Mouse (Mus musculus) brain, embryonic 14.5 days (tissue): ENCODE measurements around the gene Sorbs1. TPM values are rescaled to one million over a fixed set of nuclear protein-coding genes. Genes with fewer than 3 reads are reported as not detected.
A peak's percentile ranks its signal among the peaks of the same experiment; 100 is the strongest.

ENCODE experiments used
- DNase-seq: peaks from one replicate; pipeline ENCODE4 v3.0.0-alpha.2; 2011; ENCODE audit warnings: low read depth
- CTCF ChIP-seq: fragments of 200-500 bp; IDR thresholded peaks from 2 replicates; pipeline ENCODE4 v1.5.1; 2012; ENCODE audit warnings: inconsistent platforms, mild to moderate bottlenecking, moderate library complexity, borderline replicate concordance; ENCODE audit not compliant: insufficient read depth, insufficient read length; ENCODE audit errors: extremely low read depth
- POLR2A ChIP-seq: fragments of 200-500 bp; IDR thresholded peaks from 2 replicates; pipeline ENCODE4 v1.6.1; 2012; ENCODE audit warnings: mild to moderate bottlenecking, inconsistent platforms, borderline replicate concordance; ENCODE audit not compliant: poor library complexity, insufficient read depth, insufficient read length, severe bottlenecking; ENCODE audit errors: extremely low read depth
- polyA plus RNA-seq: library from polyadenylated mRNA; depleted of rRNA; stranded (reverse); fragments of >200 nt; gene quantifications from 2 replicates; pipeline ENCODE4 v1.2.3, GENCODE M21; 2012; rRNA removed

Sorbs1 gene
- polyA plus RNA-seq, 1 experiment, result 66.4 TPM

- no peak for DNase-seq
- TF ChIP-seq CTCF (no peak), POLR2A (no peak)
Observed at GRCm38 (mm10) chr19:40255561-40255960, 258.0 kb downstream of the Sorbs1 start.

- TF ChIP-seq CTCF (no peak), POLR2A (no peak)
- DNase-seq, result no peak
Observed at GRCm38 (mm10) chr19:40254741-40255140, 258.8 kb downstream of the Sorbs1 start.

DNA sequence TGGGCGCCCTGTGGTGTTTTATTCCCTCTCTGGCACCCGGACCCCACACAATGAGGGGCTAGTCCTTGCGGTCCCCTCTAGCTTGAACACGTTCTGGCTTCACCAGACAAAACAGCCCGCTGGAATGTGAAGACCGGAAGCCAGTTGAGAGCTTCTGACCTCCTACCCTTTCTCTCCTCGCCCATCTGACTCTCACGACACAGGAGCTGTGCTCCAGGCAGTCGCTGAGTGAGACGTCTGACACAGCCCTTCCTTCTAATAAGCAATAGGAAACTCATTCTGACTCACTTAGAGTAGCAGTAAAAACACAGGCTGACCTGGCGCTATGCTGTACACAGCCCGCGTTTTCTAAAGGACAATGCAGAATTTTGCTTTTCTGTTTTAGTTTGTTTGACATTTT lies 259.8 kb downstream of the Sorbs1 start:
- TF ChIP-seq POLR2A (no peak), CTCF (no peak)
- DNase-seq, result no peak

GRCm38 (mm10) chr19:40251115-40251514 lies 262.5 kb downstream of the Sorbs1 start:
- no peak for DNase-seq
- TF ChIP-seq CTCF, result no peak
- no peak for TF ChIP-seq POLR2A

DNA sequence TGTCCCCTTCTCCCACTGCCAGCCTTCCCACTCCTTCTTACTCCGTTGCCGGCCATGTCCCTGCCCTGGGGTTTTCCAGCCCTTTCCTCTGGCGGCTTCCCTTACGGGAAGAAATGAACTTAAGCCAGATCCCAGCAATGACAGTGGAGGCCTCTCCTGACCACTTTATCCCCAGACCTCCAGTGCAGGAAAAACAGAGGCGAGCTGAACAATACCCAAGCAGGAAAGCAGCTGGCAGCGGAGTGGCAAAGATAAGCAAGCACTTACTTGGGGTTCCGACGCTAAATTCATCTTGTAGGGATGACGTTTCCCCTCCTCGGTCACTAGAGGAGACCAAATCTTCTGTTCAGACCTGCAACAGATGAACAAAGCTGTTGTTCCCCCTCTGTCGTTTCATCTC lies 264.2 kb downstream of the Sorbs1 start:
- no peak for TF ChIP-seq POLR2A
- TF ChIP-seq CTCF, result no peak
- no peak for DNase-seq

- TF ChIP-seq CTCF (no peak), POLR2A (no peak)
- DNase-seq, result no peak
Observed at GRCm38 (mm10) chr19:40248476-40248875, 265.1 kb downstream of the Sorbs1 start.

- DNase-seq, result peak; percentile 34
- TF ChIP-seq POLR2A, result no peak
- TF ChIP-seq CTCF, result no peak
Observed at GRCm38 (mm10) chr19:40247268-40247666, 266.3 kb downstream of the Sorbs1 start.

DNA sequence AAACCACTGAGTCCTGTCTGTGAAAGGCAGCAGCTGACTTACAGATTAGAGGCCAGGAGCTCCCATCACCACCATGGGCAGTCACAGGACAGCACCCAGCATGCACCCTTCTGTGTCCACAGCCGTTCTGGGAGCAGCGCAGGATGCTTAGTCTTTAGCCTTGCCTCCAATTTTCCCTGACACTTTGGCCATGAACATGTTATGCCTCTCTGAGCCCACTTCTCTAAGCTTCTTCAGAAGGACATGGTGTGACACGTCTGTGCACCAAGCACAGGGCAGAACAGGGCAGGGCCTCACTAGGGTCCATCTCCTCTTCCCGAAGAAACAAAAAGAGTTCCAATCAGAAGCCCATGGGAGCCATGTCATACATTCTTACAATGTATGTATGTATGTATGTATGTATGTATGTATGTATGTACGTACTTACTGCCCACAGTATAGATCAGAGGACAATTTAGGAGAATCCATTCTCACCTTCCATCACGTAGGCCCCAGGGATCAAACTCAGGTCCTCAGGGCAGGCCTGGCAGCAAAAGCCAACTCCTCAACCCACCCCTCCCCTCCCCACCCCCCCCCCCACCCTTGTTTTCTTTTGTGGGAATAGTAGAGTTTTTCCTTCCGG lies 266.8 kb downstream of the Sorbs1 start:
- TF ChIP-seq POLR2A, result no peak
- TF ChIP-seq CTCF, result no peak
- DNase-seq, result no peak

Other genes with a start within 250 kb of the Sorbs1 start
- 14.9 and 15.1 TPM in 2 replicates for gene Pdlim1, start 241.9 kb downstream of the Sorbs1 start, polyA plus RNA-seq
- 81.3 and 88.2 TPM in 2 replicates for gene Aldh18a1, start 74.7 kb upstream of the Sorbs1 start, polyA plus RNA-seq
- gene Tctn3, start 98.5 kb upstream of the Sorbs1 start, polyA plus RNA-seq, result 18.3 and 20.1 TPM in 2 replicates
- 7.4 and 10.6 TPM in 2 replicates for gene Entpd1, start 98.6 kb upstream of the Sorbs1 start, polyA plus RNA-seq
- 0.09 and 0.34 TPM in 2 replicates for gene Cc2d2b, start 235.0 kb upstream of the Sorbs1 start, polyA plus RNA-seq